Mouse (Mus musculus): ENCODE data around the gene Mecr.

Gene Mecr

GRCm38 (mm10) chr4:131897787-131898186, 54.5 kb downstream of the Mecr start:
- DNase-seq: no peak

- DNase-seq: no peak
Observed at GRCm38 (mm10) chr4:131898503-131899179, 55.4 kb downstream of the Mecr start.

- no peak for DNase-seq
Observed at GRCm38 (mm10) chr4:131899180-131899554, 55.9 kb downstream of the Mecr start.

- DNase-seq: no peak
Observed at GRCm38 (mm10) chr4:131901090-131901489, 57.8 kb downstream of the Mecr start.

GRCm38 (mm10) chr4:131904478-131904877, 61.2 kb downstream of the Mecr start:
- DNase-seq: no peak

GRCm38 (mm10) chr4:131906423-131906822, 63.2 kb downstream of the Mecr start:
- no peak for DNase-seq

GRCm38 (mm10) chr4:131907912-131908311, 64.6 kb downstream of the Mecr start:
- DNase-seq: no peak

- DNase-seq: no peak
Observed at GRCm38 (mm10) chr4:131910237-131910994, 67.1 kb downstream of the Mecr start.

- no peak for DNase-seq
Observed at GRCm38 (mm10) chr4:131911521-131911920, 68.3 kb downstream of the Mecr start.

GRCm38 (mm10) chr4:131913526-131913925, 70.3 kb downstream of the Mecr start:
- no peak for DNase-seq

- DNase-seq: no peak
Observed at GRCm38 (mm10) chr4:131914046-131914643, 70.9 kb downstream of the Mecr start.

- DNase-seq: no peak
Observed at GRCm38 (mm10) chr4:131914891-131915469, 71.7 kb downstream of the Mecr start.

- DNase-seq: no peak
Observed at GRCm38 (mm10) chr4:131915821-131916328, 72.6 kb downstream of the Mecr start.

- peak; percentile 49 to 55 for DNase-seq
Observed at GRCm38 (mm10) chr4:131916425-131916824, 73.2 kb downstream of the Mecr start.

- no peak for DNase-seq
Observed at GRCm38 (mm10) chr4:131917010-131917555, 73.8 kb downstream of the Mecr start.

Data from thymus, adult 18-20 months (tissue).